Mouse (Mus musculus) kidney, adult 9 months (tissue): ENCODE measurements at regions not wholly inside any gene's neighbourhood (a gene's known extent, or its start where the extent isn't known, plus 50 kb on each side); places are given as distances from the start of the nearest gene placed in this dataset.

Experiments
- DNase-seq: peaks from one replicate; pipeline ENCODE4 v3.0.0; 2022

DNA sequence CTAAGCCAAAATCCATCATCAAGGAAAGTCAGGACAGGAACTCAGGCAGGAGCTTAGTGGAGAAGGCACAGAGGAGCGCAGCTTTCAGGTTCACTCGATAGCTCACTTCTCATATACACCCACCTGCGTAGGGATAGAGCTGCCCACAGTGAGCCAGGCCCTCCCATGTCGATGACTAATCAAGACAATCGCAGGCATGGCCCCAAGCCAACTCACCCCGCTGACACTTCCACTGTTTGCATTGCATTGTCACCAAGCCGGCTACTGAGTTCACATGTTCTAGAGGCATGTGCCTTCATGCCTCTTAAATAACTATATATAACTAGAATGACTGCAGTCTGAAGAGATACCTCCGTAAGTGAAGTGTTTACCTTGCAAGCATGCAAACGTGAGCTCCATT, 219.8 kb upstream of the Ppp2r2d start:
- DNase-seq: no peak

DNA sequence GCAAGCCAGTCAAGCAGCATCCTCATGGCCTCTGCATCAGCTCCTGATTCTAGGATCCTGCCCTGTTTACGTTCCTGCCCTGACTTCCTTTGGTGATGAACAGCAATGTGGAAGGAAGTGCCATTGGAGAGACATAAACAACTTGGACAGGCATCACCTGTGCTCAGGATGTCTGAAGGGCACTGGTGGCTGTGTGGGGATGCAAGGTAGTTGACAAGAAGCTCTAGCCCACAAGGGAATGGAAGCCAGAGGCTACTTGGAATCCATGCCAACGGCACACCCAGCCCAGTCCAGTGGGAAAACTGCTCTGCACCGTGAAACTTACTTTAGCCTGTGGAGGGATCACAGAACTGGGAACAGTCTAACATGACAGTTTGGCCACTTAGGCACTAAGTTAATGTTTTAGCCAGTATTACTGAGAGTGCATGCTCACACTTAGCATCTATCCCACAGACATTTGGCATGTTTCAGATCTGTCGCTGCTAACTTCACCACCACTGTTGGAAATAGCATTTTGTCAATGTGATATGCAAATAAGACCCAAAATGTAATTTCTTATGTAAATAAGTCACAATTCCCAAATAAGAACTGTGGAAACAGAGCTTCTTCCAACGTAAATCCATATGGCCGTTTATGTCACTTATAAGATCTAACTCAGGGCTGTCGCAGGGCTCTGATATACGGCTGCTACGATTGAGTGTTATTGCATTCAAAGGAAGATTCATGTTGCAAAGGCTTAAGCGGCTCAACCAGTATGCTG, 223.5 kb upstream of the Tcerg1l start:
- no peak for DNase-seq

DNA sequence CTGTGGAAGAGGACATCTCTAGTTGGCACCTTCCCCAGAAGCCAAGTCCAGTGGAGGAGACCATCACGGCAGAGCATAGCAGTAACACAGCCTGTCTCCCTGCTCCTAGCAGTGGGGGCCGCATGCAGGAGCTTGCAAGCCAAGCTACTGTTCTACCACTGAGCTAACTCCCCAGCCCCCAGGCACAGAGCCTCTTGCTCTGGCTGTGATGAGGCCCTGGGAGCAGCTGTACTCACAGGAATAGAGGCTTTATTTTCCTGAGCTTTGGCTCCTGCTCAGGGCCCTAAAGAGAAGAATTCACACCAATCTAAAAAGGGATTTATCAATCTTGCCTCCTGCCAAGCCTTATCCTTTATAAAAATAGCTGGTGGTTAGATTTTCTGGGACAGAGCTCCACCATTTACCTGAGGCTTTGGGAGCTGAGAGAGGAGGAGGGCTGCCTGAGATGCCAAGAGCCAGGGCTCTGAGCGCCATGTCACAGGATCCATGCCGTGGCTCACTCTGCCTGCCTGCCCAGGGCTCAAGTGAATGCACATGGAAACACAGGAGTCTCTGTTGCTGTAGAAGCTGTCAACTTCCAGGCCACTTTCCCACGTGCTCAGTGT, 222.7 kb upstream of the Tcerg1l start:
- no peak for DNase-seq

DNA sequence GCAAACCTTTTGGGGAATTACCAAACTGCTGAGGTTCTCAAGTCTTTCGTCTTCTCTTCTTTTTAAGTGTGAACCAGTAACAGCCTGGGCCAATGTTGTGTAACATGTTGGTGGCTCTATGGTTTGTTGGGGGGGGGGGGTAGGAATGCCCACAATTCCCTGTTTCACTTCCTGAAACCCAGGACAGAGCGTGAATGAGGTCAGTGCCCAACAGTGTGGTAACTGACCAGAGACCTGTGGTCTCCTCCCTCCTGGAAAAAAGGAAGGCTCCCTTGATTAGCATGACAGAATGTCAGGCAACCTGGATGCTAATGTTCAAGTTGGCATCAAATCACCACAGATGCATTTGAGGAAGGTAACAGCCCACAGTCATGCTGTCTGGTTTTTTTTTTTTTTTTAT, 218.9 kb upstream of the Tcerg1l start:
- DNase-seq: no peak

DNA sequence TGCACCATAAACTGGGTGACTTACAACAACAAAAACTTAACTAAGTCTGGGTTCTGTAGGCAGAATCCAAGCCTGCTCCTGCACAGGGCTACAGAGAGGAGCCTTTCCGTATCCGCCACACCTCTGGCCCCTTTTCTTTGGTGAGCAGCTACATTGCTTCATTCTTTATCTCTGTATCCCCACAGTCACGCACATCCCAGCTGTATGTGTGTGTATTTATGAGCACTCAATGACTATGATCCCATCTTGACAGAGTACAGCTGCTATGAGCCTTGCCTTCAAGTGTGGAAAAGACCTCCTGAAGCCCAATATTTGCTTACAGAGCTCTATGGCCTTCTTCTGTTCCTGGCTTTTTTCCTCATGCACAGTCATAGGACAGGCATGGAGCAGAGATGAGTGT, 212.1 kb upstream of the Tcerg1l start:
- no peak for DNase-seq

DNA sequence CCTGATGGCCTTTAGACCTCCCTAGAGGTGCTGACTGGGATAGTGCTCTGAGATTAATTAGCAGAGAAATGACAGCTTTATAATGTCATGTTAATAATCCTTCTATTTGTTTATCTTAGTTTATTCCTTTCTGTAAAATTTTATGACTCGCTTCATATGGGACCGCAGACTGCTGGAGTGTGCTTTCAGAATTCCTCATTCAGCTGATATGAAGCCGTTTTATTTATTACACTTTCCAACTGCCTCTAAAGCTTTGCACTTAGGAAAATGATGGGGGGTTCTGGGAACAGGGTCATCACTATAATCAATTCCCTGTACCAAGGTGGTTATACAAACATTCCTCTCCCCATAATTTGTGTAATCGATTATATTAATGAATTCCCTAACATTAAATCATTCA, 211.6 kb upstream of the Tcerg1l start:
- DNase-seq: no peak

DNA sequence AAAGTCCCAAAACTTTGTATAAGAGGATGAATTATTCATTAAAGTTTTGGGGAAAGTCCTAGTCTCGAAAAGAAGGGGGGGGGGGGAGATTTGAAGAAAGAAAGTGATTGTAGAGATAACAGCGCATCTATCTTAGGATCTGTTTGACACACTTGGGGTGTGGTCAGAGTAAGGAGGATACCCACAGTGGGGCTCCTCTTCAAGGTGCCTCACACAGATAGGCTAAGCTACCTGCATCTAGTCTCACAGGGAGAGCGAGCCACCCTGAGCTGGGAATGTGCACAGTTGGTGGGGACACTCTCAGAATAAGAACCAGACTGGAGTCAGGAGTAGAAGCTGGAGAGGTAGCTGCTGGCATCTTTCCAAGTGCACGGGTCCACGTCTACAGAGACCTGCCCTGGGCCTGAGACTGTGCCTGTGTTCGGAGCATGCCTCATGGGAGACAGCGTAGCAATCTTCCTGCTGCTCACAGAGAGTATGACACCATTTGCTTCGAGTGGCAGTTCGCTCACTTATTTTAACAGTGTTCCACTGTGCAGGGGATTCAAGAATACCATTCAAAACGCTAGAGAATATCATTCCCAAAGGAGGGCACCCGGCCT, 208.9 kb upstream of the Tcerg1l start:
- no peak for DNase-seq

DNA sequence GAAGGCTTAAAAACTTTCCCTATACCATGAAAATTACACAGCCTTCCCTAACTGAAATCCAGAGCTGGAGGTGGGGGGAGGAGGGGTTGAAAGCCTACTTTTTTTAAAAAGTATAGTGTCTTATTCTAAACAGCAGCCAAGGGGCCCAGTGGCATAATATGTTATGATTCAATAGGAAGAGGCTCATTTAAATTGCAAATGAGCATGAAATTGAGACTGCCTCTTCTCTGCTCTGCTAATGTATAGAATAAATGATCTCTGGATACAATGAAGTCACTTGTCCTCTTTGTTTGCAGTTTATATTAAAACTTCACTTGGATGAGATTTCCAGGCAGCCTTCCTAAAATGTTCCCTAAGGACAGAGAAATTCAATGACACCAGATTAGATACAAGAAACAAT, 208.4 kb upstream of the Tcerg1l start:
- no peak for DNase-seq

DNA sequence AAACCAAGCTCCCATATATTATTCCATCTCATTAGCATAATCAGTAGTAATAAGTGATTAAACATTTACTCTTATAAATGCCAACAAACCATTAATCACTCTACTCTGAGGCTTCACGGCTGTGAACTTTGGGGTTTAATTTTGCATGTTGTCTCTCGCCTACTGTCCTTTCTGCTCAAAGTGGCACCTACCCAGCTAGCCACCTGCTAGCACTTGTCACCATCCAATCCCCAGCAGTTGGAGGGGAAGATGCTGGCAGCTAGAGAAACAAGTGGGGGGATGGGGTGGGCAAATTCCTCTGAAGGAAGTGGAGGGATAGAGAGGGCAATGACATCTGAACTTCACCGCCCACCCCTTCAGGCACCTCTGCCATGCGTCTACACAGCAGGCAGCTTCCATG, 204.2 kb upstream of the Tcerg1l start:
- no peak for DNase-seq

DNA sequence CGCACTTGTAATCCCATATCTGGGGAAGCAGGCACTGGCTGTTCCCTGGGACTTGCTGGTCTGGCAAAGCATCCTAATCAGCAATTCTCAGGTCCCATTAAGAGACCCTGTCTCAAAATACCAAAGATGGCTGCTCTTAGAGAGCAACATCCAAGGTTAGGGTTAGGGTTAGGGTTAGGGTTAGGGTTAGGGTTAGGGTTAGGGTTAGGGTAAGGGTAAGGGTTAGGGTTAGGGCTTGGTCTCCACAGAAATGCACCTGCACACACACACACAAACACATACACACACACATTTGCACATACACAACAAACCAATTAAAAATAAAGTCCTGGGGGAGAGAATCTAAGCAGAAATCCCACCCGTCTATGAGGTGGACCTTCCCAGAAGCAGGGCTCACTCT, 195.8 kb upstream of the Tcerg1l start:
- no peak for DNase-seq

DNA sequence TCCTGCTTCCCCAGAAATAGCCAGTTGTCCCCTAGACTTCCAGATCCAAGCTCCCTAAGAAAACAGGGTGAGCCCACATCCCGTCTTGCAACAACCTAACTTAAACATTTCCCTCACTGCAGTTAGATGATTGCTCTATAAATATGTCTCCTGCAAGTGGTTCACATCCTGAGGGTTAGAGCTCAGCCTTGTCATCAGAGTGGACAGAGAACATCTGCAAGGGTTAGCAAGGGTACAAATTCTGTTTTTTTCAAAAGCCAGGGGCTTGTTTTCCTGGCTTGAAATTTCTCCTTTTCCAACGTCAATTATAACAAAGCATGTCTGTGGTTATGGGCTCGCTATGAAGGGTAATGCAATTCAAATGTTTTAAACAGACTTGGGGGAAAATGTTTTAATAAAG, 169.8 kb upstream of the Tcerg1l start:
- no peak for DNase-seq

DNA sequence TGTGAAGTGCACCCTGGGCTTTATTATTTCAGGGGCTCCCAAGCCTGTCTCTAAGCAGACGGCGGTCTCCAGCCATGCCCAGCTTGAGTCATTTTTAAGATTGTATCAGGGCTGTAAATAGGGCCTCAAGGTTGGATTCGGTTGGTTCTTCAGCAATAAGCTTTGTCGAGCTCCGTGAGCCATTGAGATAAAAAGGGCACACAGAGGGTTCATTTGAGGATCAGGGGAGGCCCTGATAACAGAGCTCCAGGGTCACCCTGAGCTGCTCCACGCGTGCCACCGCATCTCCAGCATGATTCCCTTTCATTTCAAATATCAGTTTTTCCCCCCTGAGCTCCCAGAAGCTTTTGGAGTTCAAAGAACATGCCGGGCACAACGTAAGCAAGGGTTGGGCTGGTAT, 154.1 kb upstream of the Tcerg1l start:
- no peak for DNase-seq

DNA sequence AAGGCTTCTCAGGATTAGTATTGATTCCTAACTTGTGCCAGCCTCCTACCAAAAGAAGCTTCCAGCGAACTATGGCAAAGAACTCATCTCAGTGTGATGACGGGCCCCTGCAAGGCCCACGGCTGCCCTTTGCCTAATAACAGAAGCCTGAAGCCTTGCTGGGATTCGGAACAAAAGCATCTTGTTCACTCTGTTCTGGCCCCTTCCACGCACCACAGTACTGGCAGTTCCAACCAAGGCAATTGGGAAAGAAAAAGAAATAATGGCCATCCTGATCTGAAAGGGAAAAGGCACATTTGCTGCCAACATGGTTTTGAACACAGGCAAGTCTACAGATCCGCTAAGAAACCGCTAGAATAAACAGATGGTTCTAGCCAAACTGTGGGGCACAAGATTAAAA, 150.4 kb upstream of the Tcerg1l start:
- no peak for DNase-seq

DNA sequence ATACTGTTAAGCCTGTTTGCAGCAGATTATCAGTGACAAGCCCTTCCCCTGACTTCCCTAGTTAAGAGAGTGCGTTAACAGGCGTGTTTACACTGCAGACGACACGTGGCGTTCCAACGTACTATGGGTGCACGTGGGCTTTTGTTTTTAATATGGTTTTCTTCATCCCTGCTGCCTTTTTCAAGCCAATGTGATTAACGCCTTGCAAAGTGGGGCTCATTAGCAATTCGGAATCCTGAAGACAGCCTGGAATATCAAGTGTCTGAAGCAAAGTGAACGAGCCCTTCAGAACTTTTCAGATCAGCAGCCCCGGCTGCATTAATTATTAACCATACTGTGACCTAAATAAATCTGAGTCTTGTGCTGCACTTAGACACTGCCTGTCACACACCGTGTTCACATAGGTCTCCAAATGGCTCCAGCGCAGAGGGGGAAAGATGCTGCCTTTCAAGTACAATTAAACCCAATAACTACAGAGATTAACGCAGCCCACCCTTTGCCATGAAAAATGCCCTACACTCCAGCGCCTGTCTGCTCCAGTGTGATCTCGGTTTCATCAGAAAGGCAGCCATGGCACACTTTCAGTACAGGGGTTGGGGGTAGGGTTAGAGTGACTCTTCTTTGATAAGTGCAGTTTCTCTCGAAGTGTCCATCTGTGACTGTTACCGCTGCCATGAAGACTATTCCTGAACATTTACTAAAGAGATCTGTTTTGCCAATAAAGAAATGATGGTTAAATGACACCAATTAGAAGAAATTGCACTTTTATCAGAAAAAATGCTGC, 140.7 kb upstream of the Tcerg1l start:
- peak; percentile 76 for DNase-seq

DNA sequence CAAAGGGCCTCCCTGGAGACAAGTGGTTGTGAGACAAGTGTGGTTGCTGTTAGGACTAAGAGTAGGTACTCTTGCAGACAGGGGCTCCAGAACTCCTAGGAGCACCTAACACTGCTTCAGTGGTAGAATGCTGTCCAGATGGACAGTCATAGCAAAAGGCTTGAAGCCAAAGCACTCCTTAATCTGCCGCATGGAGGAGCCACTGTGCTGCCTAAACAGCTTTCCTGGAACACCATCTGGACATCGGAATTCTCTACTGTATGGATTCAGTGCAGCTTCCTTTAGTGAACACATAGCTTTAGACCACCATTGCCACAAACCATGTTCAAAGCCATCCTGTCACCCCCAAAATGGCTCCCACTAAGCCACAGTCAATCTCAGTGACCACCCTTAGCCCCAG, 128.6 kb upstream of the Tcerg1l start:
- DNase-seq: no peak

DNA sequence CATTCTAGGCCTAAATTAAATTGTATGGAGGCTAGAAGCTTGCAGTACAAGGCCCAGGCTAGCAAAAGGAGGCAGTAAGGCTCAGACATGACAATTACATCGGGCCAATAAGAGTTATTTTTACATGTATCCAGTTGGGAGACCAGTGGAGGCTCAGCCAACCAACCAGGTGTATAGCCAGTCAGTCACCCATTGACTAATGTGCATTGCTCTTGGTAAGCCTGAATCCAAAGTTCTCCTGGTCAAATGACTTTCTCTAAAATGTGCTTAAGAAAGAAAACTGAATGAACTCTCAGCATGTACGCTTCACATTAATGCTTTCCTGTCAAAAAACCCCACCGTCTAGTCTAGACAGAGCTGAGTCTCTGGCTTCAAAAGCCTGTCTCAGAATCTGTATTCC, 127.4 kb upstream of the Tcerg1l start:
- peak; percentile 52 for DNase-seq

DNA sequence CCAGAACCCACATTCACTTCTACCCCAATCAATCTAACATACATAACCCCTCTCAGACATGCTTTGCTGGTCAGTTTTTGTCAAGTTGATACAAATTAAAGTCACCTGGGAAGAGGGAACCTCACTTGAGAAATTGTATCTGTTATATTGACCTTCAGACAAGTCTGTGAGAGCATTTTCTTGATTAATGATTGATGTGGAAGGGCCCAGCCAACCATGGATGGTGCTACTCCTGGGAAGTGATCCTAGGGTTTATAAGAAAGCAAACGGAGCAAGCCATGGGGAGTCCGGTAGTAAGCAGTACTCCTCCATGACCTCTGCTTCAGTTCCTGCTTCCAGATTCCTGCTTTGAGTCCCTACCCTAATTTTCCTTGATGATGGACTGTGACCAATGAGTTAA, 116.6 kb upstream of the Tcerg1l start:
- peak; percentile 65 for DNase-seq

DNA sequence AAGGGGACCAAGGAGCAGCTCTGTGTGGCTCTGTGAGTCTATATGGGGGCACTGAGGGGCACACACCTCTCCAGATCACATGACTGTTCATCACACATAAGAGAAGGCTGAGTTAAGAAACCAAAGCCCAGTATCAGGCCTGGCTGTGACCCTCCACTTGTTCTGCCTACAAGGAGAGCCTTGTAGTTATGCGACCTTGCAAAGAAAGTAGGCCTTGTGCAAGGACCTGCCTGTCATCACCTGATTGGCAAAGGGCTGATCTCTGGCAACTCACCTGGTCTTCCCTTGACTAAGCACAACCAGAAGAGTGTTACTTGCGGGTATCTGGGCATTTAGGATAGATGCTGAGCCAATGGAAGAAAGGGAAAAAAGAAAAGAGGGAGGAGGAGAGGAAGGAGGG, 107.7 kb upstream of the Tcerg1l start:
- no peak for DNase-seq

DNA sequence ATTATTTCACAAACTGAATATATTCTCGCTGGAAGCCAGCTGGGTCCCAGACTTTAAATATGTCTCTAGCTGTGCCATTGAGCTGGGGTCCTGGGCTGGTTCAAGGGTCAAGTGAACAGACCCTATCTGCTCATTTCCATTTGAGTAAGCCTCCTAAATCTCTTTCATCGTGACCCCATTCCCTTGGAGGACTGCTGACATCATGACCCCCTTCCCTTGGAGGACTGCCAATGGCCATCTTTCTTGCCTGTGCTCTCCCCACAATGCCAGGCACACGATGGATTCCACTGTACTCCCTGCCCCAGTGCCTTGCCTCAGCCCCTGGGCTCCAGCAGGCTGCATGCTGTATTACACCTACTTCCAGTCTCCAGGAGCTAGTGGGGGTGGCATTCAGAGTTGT, 106.5 kb upstream of the Tcerg1l start:
- DNase-seq: no peak

DNA sequence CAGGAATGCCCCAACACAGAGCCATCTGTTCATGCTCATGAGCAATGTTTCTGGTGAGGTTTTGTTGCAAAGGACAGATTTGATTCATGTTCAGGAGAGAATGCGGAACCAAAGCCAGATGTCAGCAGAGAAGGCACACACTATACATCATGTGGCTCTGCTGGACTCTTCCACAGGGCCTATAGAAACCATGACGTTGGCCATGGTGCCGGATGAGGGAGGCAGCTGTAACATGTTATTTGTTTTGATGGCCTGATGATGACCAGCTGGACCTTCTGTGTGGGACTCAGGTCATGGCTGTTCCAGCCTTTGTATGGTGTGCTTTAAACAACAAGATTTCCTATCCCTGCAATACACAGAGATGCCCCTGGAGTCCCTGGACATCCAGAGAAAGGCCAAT, 105.5 kb upstream of the Tcerg1l start:
- no peak for DNase-seq

DNA sequence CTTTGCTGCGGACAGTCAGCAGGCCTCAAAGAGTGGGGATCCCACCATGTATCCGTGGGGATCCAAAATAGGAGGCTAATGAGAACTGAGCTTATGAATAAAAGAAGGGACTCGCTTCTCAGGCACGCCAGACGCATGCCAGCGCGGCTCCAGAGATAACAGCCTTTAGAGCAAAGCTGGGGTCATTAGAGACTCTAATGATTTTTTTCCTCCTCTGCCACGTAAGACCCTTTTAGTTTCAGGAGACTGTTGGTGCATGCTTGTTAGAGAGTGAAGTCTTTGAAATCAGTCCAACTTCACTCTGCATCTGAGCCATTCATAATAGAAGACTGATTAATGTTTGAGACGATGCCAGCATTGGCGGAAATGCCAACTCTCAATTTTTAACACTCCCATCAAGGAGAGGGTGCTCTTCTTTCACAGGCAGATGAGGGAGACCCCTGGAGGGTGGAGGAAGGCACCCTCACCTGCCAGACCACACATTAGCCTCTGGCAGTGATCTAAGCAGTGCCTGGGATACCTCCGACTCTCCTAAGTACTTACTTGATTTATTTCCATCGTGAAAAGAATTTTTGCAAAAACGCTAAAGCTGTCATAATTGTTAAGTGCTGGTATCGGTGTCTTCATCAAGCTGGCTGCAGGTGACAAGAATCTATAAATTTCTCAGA, 104.0 kb upstream of the Tcerg1l start:
- no peak for DNase-seq

DNA sequence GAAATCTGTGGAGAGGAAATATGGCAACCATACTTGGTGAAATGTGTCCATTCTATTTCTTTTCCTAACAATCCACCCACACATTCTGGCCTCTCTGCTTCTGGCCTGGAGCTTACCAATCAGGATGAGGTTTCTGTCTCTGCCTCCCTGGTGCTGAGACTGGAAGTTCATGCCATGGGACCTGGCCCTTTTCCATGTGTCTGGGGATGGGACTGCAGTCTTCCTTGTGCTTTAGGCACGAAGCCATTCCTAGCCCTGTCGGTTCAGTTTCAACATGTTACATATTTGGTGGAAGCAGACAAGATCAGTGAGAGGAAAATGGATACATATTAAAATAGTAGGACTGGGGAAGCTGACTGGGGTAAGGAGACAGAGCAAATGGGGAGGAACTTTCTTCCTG, 100.2 kb upstream of the Tcerg1l start:
- no peak for DNase-seq

DNA sequence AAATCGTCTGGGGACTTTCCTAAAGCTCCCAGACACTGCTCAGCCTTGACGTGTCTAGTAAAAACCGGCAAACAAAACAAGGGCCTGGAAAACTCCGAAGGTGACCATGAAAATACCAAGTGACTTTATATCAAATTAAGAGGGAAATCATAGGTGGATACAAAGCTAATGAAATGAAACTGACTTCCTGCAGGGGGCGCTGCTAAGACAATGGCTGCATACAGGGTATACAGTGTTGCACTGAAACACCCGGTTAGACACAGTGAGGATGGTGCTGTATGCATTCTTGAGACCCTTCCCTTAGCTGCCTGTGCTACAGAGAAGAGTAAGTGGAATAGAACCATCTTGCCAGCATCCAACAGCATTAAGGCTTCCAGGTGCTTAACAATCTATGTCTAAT, 99.7 kb upstream of the Tcerg1l start:
- peak; percentile 17 for DNase-seq
